Mouse (Mus musculus): ENCODE measurements around the gene Fam205a1.

- TF ChIP-seq POLR2A (IDR thresholded peaks at IDR 0.05; ENCODE audit: borderline replicate concordance, insufficient read depth, low read length) (no peak), CTCF (IDR thresholded peaks at IDR 0.05; ENCODE audit: borderline replicate concordance, insufficient read depth, low read depth, low read length) (no peak)
These were observed 26.9 kb upstream of the Fam205a1 start for GRCm38 (mm10) chr4:42880677-42880948.
